Mouse (Mus musculus) MEL (cell line): Measurements from ENCODE around the gene Gjc2. TPM values are rescaled to one million over a fixed set of nuclear protein-coding genes. Genes with fewer than 3 reads are reported as not detected.

ENCODE experiments used
- DNase-seq: peaks from one replicate; pipeline ENCODE4 v3.0.0; 2011; ENCODE audit warnings: low read depth, low spot score
- H3K27ac ChIP-seq: 2 replicates; pipeline ENCODE4 v1.5.1; 2012; ENCODE audit warnings: low read depth, mild to moderate bottlenecking, control low read depth, low read length, moderate library complexity; ENCODE audit not compliant: control insufficient read depth
- H3K27me3 ChIP-seq, 2 experiments: fragments of 150-350 bp in 1 of 2; sonication (generic) in 1 of 2; 2 replicates each; pipeline ENCODE4 v1.6.1; 2012; ENCODE audit warnings: low read length in 2 of 2, mild to moderate bottlenecking in 2 of 2, improper control_type of control experiment in 1 of 2, moderate library complexity in 1 of 2; ENCODE audit not compliant: insufficient read depth in 2 of 2, control insufficient read depth in 1 of 2
- H3K36me3 ChIP-seq, 2 experiments: 2 replicates each; pipeline ENCODE4 v1.6.1; 2012 to 2014; ENCODE audit warnings: low read length in 2 of 2, improper control_type of control experiment in 1 of 2, inconsistent platforms in 1 of 2, mild to moderate bottlenecking in 1 of 2; ENCODE audit not compliant: insufficient read depth in 2 of 2, control insufficient read depth in 1 of 2
- H3K4me1 ChIP-seq, 2 experiments: fragments of 150-350 bp in 1 of 2; sonication (generic) in 1 of 2; 2 replicates each; pipeline ENCODE4 v1.6.1; 2012; ENCODE audit warnings: low read length in 2 of 2, improper control_type of control experiment in 1 of 2, mild to moderate bottlenecking in 1 of 2; ENCODE audit not compliant: insufficient read depth in 2 of 2, control insufficient read depth in 1 of 2
- H3K4me3 ChIP-seq, 2 experiments: fragments of 150-350 bp in 1 of 2; sonication (generic) in 1 of 2; 2 replicates each; pipeline ENCODE4 v1.5.1; 2012; ENCODE audit warnings: low read depth in 2 of 2, low read length in 2 of 2, mild to moderate bottlenecking in 2 of 2, moderate library complexity in 2 of 2, control low read depth in 1 of 2, improper control_type of control experiment in 1 of 2; ENCODE audit not compliant: control insufficient read depth in 1 of 2, insufficient read depth in 1 of 2
- H3K79me2 ChIP-seq: 2 replicates; pipeline ENCODE4 v1.6.1; 2012; ENCODE audit warnings: mild to moderate bottlenecking, low read length, moderate library complexity; ENCODE audit not compliant: control insufficient read depth, poor library complexity, insufficient read depth
- H3K9ac ChIP-seq: 2 replicates; pipeline ENCODE4 v1.6.1; 2012; ENCODE audit warnings: low read depth, mild to moderate bottlenecking, control low read depth, low read length, moderate library complexity; ENCODE audit not compliant: control insufficient read depth, poor library complexity, severe bottlenecking
- H3K9me3 ChIP-seq: fragments of 150-350 bp; sonication (generic); replicated peaks from 2 replicates; pipeline ENCODE4 v1.6.1; 2012; ENCODE audit warnings: mild to moderate bottlenecking, low read length, improper control_type of control experiment, moderate library complexity; ENCODE audit not compliant: insufficient read depth
- CHD1 ChIP-seq: IDR thresholded peaks from 2 replicates; pipeline ENCODE4 v1.6.1; 2012; ENCODE audit warnings: low read depth, mild to moderate bottlenecking, inconsistent platforms, low read length, improper control_type of control experiment
- CHD2 ChIP-seq: IDR thresholded peaks from 2 replicates; pipeline ENCODE4 v1.6.1; 2011; ENCODE audit warnings: low read length, improper control_type of control experiment
- ELF1 ChIP-seq: IDR thresholded peaks from 2 replicates; pipeline ENCODE4 v1.6.1; 2014; ENCODE audit warnings: low read depth, mild to moderate bottlenecking, inconsistent platforms, low read length, improper control_type of control experiment, moderate library complexity
- GABPA ChIP-seq: IDR thresholded peaks from 2 replicates; pipeline ENCODE4 v1.6.1; 2012; ENCODE audit warnings: low read depth, mild to moderate bottlenecking, inconsistent platforms, low read length, improper control_type of control experiment, moderate library complexity
- GATA1 ChIP-seq: IDR thresholded peaks from 2 replicates; pipeline ENCODE4 v1.6.1; 2011; ENCODE audit warnings: low read depth, low read length, improper control_type of control experiment
- KAT2A ChIP-seq: conservative IDR thresholded peaks from 2 replicates; pipeline ENCODE4 v1.6.1; 2012; ENCODE audit warnings: low read depth, low read length, improper control_type of control experiment, inconsistent platforms
- MAFK ChIP-seq: IDR thresholded peaks from 2 replicates; pipeline ENCODE4 v1.6.1; 2011; ENCODE audit warnings: low read depth, mild to moderate bottlenecking, low read length, improper control_type of control experiment, borderline replicate concordance
- MXI1 ChIP-seq: IDR thresholded peaks from 2 replicates; pipeline ENCODE4 v1.6.1; 2011; ENCODE audit warnings: mild to moderate bottlenecking, low read depth, low read length, improper control_type of control experiment
- MYB ChIP-seq: IDR thresholded peaks from 2 replicates; pipeline ENCODE4 v1.6.1; 2011; ENCODE audit warnings: mild to moderate bottlenecking, low read depth, low read length, improper control_type of control experiment
- POLR2AphosphoS5 ChIP-seq: IDR thresholded peaks from 2 replicates; pipeline ENCODE4 v1.6.1; 2012; ENCODE audit warnings: low read depth, borderline replicate concordance, mild to moderate bottlenecking, inconsistent platforms, low read length, moderate library complexity, mixed read lengths
- SIN3A ChIP-seq: IDR thresholded peaks from 2 replicates; pipeline ENCODE4 v1.6.1; 2012; ENCODE audit warnings: low read length, improper control_type of control experiment, inconsistent platforms
- SMC3 ChIP-seq: IDR thresholded peaks from 2 replicates; pipeline ENCODE4 v1.6.1; 2011; ENCODE audit warnings: low read depth, low read length, improper control_type of control experiment
- TBP ChIP-seq: IDR thresholded peaks from 2 replicates; pipeline ENCODE4 v1.8.0; 2011; ENCODE audit warnings: low read depth, low read length, improper control_type of control experiment
- TCF12 ChIP-seq: IDR thresholded peaks from 2 replicates; pipeline ENCODE4 v1.6.1; 2014; ENCODE audit warnings: low read depth, mild to moderate bottlenecking, inconsistent platforms, low read length, improper control_type of control experiment, moderate library complexity
- UBTF ChIP-seq: IDR thresholded peaks from 2 replicates; pipeline ENCODE4 v1.6.1; 2012; ENCODE audit warnings: low read depth, mild to moderate bottlenecking, inconsistent platforms, low read length, improper control_type of control experiment, moderate library complexity, borderline replicate concordance; ENCODE audit not compliant: insufficient read depth
- ZMIZ1 ChIP-seq: IDR thresholded peaks from 2 replicates; pipeline ENCODE4 v1.6.1; 2012; ENCODE audit warnings: low read depth, mild to moderate bottlenecking, inconsistent platforms, low read length, improper control_type of control experiment, moderate library complexity
- ZNF384 ChIP-seq: IDR thresholded peaks from 2 replicates; pipeline ENCODE4 v1.6.1; 2012; ENCODE audit warnings: low read depth, mild to moderate bottlenecking, inconsistent platforms, low read length, improper control_type of control experiment
- polyA plus RNA-seq, 2 experiments: library from polyadenylated mRNA; stranded (reverse) in 1 of 2; unstranded in 1 of 2; fragments of >175 nt in 1 of 2; fragments of >200 nt in 1 of 2; gene quantifications; 2 replicates each; pipeline versions ENCODE4 v1.2.1 to v1.2.4; 2012; ENCODE audit warnings: low replicate concordance in 2 of 2, low read depth in 1 of 2; ENCODE audit not compliant: insufficient read length in 2 of 2, insufficient read depth in 1 of 2, missing spikeins in 1 of 2
- total RNA-seq: library from RNA; depleted of rRNA; stranded (reverse); fragments of 300-350 nt; gene quantifications from 2 replicates; pipeline ENCODE4 v1.2.3, GENCODE M21; 2012

Gene Gjc2
- total and polyA plus RNA-seq, 3 experiments: 0.07 to 0.08 TPM; not detected in 1

DNA sequence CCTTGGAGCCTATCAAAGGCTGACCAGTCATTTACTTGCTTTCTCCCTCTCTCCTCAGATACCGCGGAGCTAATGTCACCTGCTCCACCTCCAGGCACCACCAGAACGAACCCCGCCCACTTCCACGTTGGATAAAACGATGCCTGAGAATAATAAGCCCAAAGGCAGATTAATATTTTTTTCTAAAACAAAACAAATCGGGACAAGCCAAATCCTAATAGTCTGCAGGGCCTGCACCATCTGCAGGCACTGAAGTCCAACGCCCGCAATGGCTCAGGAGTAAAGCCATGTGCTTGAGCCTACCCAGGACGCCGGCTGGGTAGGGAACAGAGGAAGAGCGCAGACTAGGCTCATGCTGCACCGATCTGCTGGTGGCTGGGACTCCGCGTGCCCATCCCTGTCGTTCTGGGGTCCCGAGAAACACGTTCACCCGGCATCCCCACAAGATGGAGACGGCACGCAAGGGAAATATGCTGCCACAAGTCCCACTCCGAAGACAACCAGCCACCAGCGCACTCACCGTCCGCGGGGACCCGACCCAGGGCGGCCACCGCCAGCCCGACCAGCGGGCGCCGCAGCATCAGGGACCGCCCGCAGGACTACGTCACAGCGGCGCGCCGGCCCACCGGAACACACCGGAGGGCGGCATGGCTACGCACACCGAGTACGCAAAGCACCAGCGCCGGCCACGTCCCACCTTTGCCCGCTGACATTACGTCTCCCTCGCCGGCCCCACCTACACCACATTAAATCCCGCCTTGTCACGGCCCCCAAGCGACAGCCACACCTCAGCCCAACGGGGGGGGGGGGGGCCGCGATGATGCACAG is 8.4 kb upstream of the Gjc2 start (continued):
- TF ChIP-seq TBP (peak; percentile 52), TCF12 (peak; percentile 32; the same call in 1 of the 2 replicates), MAFK (no peak), MYB (no peak), KAT2A (peak; percentile 9; the same call in 1 of the 2 replicates), POLR2AphosphoS5 (no peak)

DNA sequence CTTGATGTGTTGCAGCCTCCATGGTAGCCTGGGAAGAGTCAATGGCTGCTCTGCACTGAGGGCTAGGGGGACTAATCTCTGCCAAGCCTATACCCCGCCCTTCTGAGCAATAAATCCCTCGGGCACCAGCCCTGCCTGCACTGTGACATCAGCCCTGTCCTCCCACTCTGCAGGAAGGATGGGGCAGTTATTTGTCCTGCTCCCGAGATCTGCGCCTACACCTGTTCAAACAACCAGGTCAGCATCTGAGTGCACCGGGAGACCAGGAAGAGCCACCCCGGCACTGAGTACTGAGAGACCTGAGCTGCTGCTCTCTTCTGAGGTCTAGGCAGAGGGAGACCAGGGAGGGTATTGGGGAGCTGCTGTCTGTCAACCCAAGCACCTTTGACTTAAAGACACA is 4.7 kb upstream of the Gjc2 start:
- no peak overlapping the region for H3K4me3 ChIP-seq
- peaks cover 3 to 8% of the 10 kb centered on the region in 2 experiments; a peak in 3 of 4 replicates for H3K36me3 ChIP-seq
- TF ChIP-seq CHD1 (no peak), GATA1 (no peak), ZMIZ1 (no peak), ELF1 (no peak), UBTF (no peak), CHD2 (no peak)
- no peak overlapping the region for H3K27ac ChIP-seq
- DNase-seq: no peak
- peaks cover 23% of the 10 kb centered on the region for H3K79me2 ChIP-seq
- peaks cover 3 to 16% of the 10 kb centered on the region in 2 experiments; a peak in 3 of 4 replicates for H3K4me1 ChIP-seq
- no peak overlapping the region for H3K9ac ChIP-seq
- no peaks in the 10 kb centered on the region for H3K27me3 ChIP-seq
- no peaks in the 10 kb centered on the region for H3K9me3 ChIP-seq

DNA sequence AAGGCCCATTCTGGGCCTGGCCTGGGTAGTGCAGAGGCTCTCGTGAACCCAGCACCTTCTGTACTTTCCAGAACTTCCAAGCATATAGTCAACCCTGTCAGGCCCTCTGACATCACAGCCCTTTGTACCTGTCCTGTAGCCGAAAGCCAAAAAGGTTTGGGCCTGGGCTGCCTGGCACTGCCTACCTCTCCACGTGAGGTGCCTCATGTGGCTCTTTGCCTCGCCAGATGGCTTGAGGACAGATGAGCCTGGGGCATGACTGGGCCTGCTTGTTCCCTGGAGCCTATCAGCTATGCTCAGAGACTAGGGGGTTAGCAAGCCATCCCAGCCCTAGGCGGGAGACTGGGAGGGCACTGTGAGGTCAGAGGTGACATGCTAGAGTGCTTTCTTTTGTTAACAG is 2.5 kb upstream of the Gjc2 start:
- Histone ChIP-seq H3K36me3 (peaks cover 3 to 8% of the 10 kb centered on the region in 2 experiments; a peak in 3 of 4 replicates), H3K9me3 (no peaks in the 10 kb centered on the region), H3K27me3 (no peaks in the 10 kb centered on the region), H3K79me2 (peaks cover 14% of the 10 kb centered on the region), H3K9ac (no peak overlapping the region), H3K4me1 (peaks cover 3 to 15% of the 10 kb centered on the region in 2 experiments; a peak in 3 of 4 replicates), H3K4me3 (no peak overlapping the region), H3K27ac (no peak overlapping the region)
- no peak for DNase-seq
- no peak for TF ChIP-seq SMC3
- no peak for TF ChIP-seq SIN3A
- no peak for TF ChIP-seq POLR2AphosphoS5
- no peak for TF ChIP-seq GABPA
- TF ChIP-seq ZNF384: no peak
- TF ChIP-seq MXI1: no peak
- TF ChIP-seq CHD1: no peak
- no peak for TF ChIP-seq ELF1
